Mouse (Mus musculus): Measurements from ENCODE around the gene A3galt2. TPM values are rescaled to one million over a fixed set of nuclear protein-coding genes. Genes with fewer than 3 reads are reported as not detected.

Gene A3galt2
- polyA plus RNA-seq, 1 experiment from 2014 or later: 0.02 TPM

- H3K4me3 ChIP-seq (ENCODE audit: low read depth, low read length): no peak overlapping the region
- no peak overlapping the region for H3K9ac ChIP-seq (ENCODE audit: low read depth, low read length)
- no peak overlapping the region for H3K27ac ChIP-seq (ENCODE audit: low read length)
- no peak overlapping the region for H3K4me2 ChIP-seq (ENCODE audit: low read depth, low read length)
- H3K4me1 ChIP-seq (ENCODE audit: control insufficient read depth, low read depth, low read length): peaks cover 15% of the 10 kb centered on the region
- ATAC-seq (ENCODE audit: low read depth): peak; percentile 52
- 71% methylated on average over 8 of the region's 8 CpGs for WGBS (ENCODE audit: insufficient replicate concordance)
- no peaks in the 10 kb centered on the region for H3K9me3 ChIP-seq (replicated peaks; ENCODE audit: control insufficient read depth, low read length)
- H3K36me3 ChIP-seq (ENCODE audit: control insufficient read depth, insufficient read depth): no peaks in the 10 kb centered on the region
- no peaks in the 10 kb centered on the region for H3K27me3 ChIP-seq (ENCODE audit: control insufficient read depth, insufficient read depth, low read depth, low read length)
Measured at GRCm38 (mm10) chr4:128794198-128794597, 39.0 kb downstream of the A3galt2 start.

- no peak overlapping the region for H3K4me2 ChIP-seq (ENCODE audit: low read depth, low read length)
- H3K9ac ChIP-seq (ENCODE audit: low read depth, low read length): no peak overlapping the region
- no peak overlapping the region for H3K4me3 ChIP-seq (ENCODE audit: low read depth, low read length)
- WGBS (ENCODE audit: insufficient replicate concordance): 8% methylated on average over 9 of the region's 9 CpGs
- H3K27me3 ChIP-seq (ENCODE audit: control insufficient read depth, insufficient read depth, low read depth, low read length): no peaks in the 10 kb centered on the region
- H3K9me3 ChIP-seq (replicated peaks; ENCODE audit: control insufficient read depth, low read length): no peaks in the 10 kb centered on the region
- 0 out of 2 replicates have a peak, but pooled peaks have one; percentile 14 for ATAC-seq (ENCODE audit: low read depth)
- H3K36me3 ChIP-seq (ENCODE audit: control insufficient read depth, insufficient read depth): no peaks in the 10 kb centered on the region
- H3K27ac ChIP-seq (ENCODE audit: low read length): no peak overlapping the region
- H3K4me1 ChIP-seq (ENCODE audit: control insufficient read depth, low read depth, low read length): peaks cover 15% of the 10 kb centered on the region
Measured at GRCm38 (mm10) chr4:128795596-128795995, 40.4 kb downstream of the A3galt2 start.

GRCm38 (mm10) chr4:128796788-128797187, 41.6 kb downstream of the A3galt2 start:
- Histone ChIP-seq H3K9me3 (replicated peaks; ENCODE audit: control insufficient read depth, low read length) (no peaks in the 10 kb centered on the region), H3K4me3 (ENCODE audit: low read depth, low read length) (no peak overlapping the region), H3K4me1 (ENCODE audit: control insufficient read depth, low read depth, low read length) (peaks cover 15% of the 10 kb centered on the region), H3K4me2 (ENCODE audit: low read depth, low read length) (no peak overlapping the region), H3K27me3 (ENCODE audit: control insufficient read depth, insufficient read depth, low read depth, low read length) (no peaks in the 10 kb centered on the region), H3K27ac (ENCODE audit: low read length) (no peak overlapping the region), H3K9ac (ENCODE audit: low read depth, low read length) (no peak overlapping the region), H3K36me3 (ENCODE audit: control insufficient read depth, insufficient read depth) (no peaks in the 10 kb centered on the region)
- 64% methylated on average over 8 of the region's 8 CpGs for WGBS (ENCODE audit: insufficient replicate concordance)
- no peak for ATAC-seq (ENCODE audit: low read depth)

- H3K9me3 ChIP-seq (replicated peaks; ENCODE audit: control insufficient read depth, low read length): no peaks in the 10 kb centered on the region
- H3K27me3 ChIP-seq (ENCODE audit: control insufficient read depth, insufficient read depth, low read depth, low read length): no peaks in the 10 kb centered on the region
- 50% methylated on average over 9 of the region's 9 CpGs for WGBS (ENCODE audit: insufficient replicate concordance)
- H3K27ac ChIP-seq (ENCODE audit: low read length): no peak overlapping the region
- ATAC-seq (ENCODE audit: low read depth): no peak
- H3K4me3 ChIP-seq (ENCODE audit: low read depth, low read length): no peak overlapping the region
- no peak overlapping the region for H3K4me2 ChIP-seq (ENCODE audit: low read depth, low read length)
- H3K4me1 ChIP-seq (ENCODE audit: control insufficient read depth, low read depth, low read length): peaks cover 32% of the 10 kb centered on the region
- no peak overlapping the region for H3K9ac ChIP-seq (ENCODE audit: low read depth, low read length)
- no peaks in the 10 kb centered on the region for H3K36me3 ChIP-seq (ENCODE audit: control insufficient read depth, insufficient read depth)
Measured at GRCm38 (mm10) chr4:128801675-128802465, 46.7 kb downstream of the A3galt2 start.

- H3K9me3 ChIP-seq (replicated peaks; ENCODE audit: control insufficient read depth, low read length): no peaks in the 10 kb centered on the region
Measured at GRCm38 (mm10) chr4:128803569-128803968, 48.4 kb downstream of the A3galt2 start.

GRCm38 (mm10) chr4:128804426-128805149, 49.4 kb downstream of the A3galt2 start:
- H3K9me3 ChIP-seq (replicated peaks; ENCODE audit: control insufficient read depth, low read length): no peaks in the 10 kb centered on the region
- H3K4me3 ChIP-seq (ENCODE audit: low read depth, low read length): peak overlapping the region; percentile 83
- H3K4me1 ChIP-seq (ENCODE audit: control insufficient read depth, low read depth, low read length): peaks cover 39% of the 10 kb centered on the region
- H3K36me3 ChIP-seq (ENCODE audit: control insufficient read depth, insufficient read depth): no peaks in the 10 kb centered on the region
- WGBS (ENCODE audit: insufficient replicate concordance): 11% methylated on average over 6 of the region's 6 CpGs
- H3K4me2 ChIP-seq (ENCODE audit: low read depth, low read length): peak overlapping the region; percentile 98
- H3K27ac ChIP-seq (ENCODE audit: low read length): peak overlapping the region; percentile 7; the same call in 1 of the 2 replicates
- no peaks in the 10 kb centered on the region for H3K27me3 ChIP-seq (ENCODE audit: control insufficient read depth, insufficient read depth, low read depth, low read length)
- ATAC-seq (ENCODE audit: low read depth): no peak
- H3K9ac ChIP-seq (ENCODE audit: low read depth, low read length): peak overlapping the region; percentile 91

More at GRCm38 (mm10) chr4:128803569-128803968, 48.4 kb downstream of the A3galt2 start:
- Histone ChIP-seq H3K4me1 (ENCODE audit: control insufficient read depth, low read depth, low read length) (peaks cover 39% of the 10 kb centered on the region), H3K9ac (ENCODE audit: low read depth, low read length) (no peak overlapping the region), H3K4me3 (ENCODE audit: low read depth, low read length) (no peak overlapping the region), H3K27me3 (ENCODE audit: control insufficient read depth, insufficient read depth, low read depth, low read length) (no peaks in the 10 kb centered on the region), H3K36me3 (ENCODE audit: control insufficient read depth, insufficient read depth) (no peaks in the 10 kb centered on the region), H3K4me2 (ENCODE audit: low read depth, low read length) (no peak overlapping the region), H3K27ac (ENCODE audit: low read length) (no peak overlapping the region)
- 73% methylated on average over 5 of the region's 5 CpGs for WGBS (ENCODE audit: insufficient replicate concordance)
- no peak for ATAC-seq (ENCODE audit: low read depth)

DNA sequence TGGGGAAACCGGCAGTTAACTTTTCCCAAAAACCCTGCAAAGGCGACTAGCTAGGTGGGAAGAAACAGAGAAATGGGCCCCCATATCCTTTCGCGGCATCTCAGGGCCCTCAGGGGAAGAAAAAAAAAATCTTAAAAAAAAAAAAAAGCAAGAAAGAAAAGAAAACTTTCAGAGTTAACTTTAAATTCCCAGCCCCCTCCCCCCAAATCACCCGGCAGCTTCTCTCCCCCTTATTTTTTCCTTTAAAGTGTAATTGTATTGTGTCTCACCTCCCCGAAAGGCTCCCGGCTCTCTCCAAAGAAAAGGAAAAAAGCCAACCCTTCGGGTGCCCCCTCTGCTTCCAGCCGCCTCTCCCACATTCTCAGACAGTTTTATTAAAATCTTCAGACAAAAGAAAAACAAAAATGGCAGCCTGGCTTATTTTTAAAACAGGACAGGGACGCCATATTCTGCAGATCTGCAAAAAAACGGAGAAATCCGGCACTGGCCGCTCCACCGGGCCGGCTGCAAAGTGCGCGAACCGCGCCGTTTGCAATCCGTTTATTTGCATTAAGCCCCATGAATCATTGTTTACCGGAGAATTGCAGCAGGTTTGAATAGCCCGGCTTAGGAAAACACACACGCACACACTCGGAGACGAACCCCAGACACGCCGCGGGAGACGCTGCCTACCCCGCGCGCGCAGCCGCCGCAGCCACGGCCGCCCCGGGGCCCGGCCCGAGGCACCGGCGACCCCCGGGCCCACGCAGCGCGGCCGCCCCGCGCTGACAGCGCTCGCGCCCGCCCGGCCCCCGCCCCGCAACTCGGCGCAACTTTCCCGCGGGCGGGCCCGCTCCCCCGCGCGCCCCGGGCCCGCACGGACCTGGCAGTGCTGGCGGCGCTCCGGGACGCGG, 50.2 kb downstream of the A3galt2 start:
- Histone ChIP-seq H3K9ac (ENCODE audit: low read depth, low read length) (peak overlapping the region; percentile 91), H3K9me3 (replicated peaks; ENCODE audit: control insufficient read depth, low read length) (no peaks in the 10 kb centered on the region), H3K4me2 (ENCODE audit: low read depth, low read length) (peak overlapping the region; percentile 98), H3K4me1 (ENCODE audit: control insufficient read depth, low read depth, low read length) (peaks cover 39% of the 10 kb centered on the region), H3K27ac (ENCODE audit: low read length) (peak overlapping the region; percentile 91), H3K36me3 (ENCODE audit: control insufficient read depth, insufficient read depth) (no peaks in the 10 kb centered on the region), H3K4me3 (ENCODE audit: low read depth, low read length) (peak overlapping the region; percentile 83), H3K27me3 (ENCODE audit: control insufficient read depth, insufficient read depth, low read depth, low read length) (no peaks in the 10 kb centered on the region)
- ATAC-seq (ENCODE audit: low read depth): peak; percentile 4; the same call in 1 of the 2 replicates
- under 1% methylated on average over 52 of the region's 74 CpGs for WGBS (ENCODE audit: insufficient replicate concordance)

GRCm38 (mm10) chr4:128806043-128806826, 51.1 kb downstream of the A3galt2 start, which contains the start of gene Zfp362:
Zfp362 (minus strand) TSS chr4:128806045.
- H3K36me3 ChIP-seq (ENCODE audit: control insufficient read depth, insufficient read depth): no peaks in the 10 kb centered on the region
- H3K4me2 ChIP-seq (ENCODE audit: low read depth, low read length): peak within 1 kb of the TSS; percentile 98
- WGBS (ENCODE audit: insufficient replicate concordance): under 1% methylated on average over 62 of the region's 111 CpGs
- peak within 1 kb of the TSS; percentile 91 for H3K27ac ChIP-seq (ENCODE audit: low read length)
- peak within 1 kb of the TSS; percentile 83 for H3K4me3 ChIP-seq (ENCODE audit: low read depth, low read length)
- H3K27me3 ChIP-seq (ENCODE audit: control insufficient read depth, insufficient read depth, low read depth, low read length): no peaks in the 10 kb centered on the region
- peaks cover 45% of the 10 kb centered on the region for H3K4me1 ChIP-seq (ENCODE audit: control insufficient read depth, low read depth, low read length)
- peak within 1 kb of the TSS; percentile 91 for H3K9ac ChIP-seq (ENCODE audit: low read depth, low read length)
- no peaks in the 10 kb centered on the region for H3K9me3 ChIP-seq (replicated peaks; ENCODE audit: control insufficient read depth, low read length)
- peak; percentile 45 for ATAC-seq (ENCODE audit: low read depth)
